Mouse (Mus musculus) erythroblast, embryonic 14.5 days (primary cell): ENCODE data around the gene Rab15.

Experiments
- GATA1 ChIP-seq: IDR thresholded peaks from 2 replicates; pipeline ENCODE4 v1.6.1; 2012; ENCODE audit warnings: low read length, inconsistent platforms, mixed read lengths
- TAL1 ChIP-seq: IDR thresholded peaks from 3 replicates; pipeline ENCODE4 v1.6.1; 2012; ENCODE audit warnings: low read length, inconsistent platforms, mixed read lengths

- TF ChIP-seq TAL1 (no peak), GATA1 (no peak)
Measured at GRCm38 (mm10) chr12:76867586-76868280, 45.0 kb upstream of the Rab15 start.
